Mouse (Mus musculus) lung, adult 2 months (tissue): ENCODE data around the gene Lrrc57.

Experiments used
- CTCF ChIP-seq: fragments of 200-500 bp; IDR thresholded peaks from 2 replicates; pipeline ENCODE4 v1.5.1; 2011; ENCODE audit warnings: mild to moderate bottlenecking, low read length, control low read depth; ENCODE audit not compliant: insufficient read depth
- POLR2A ChIP-seq: fragments of 200-500 bp; IDR thresholded peaks from 2 replicates; pipeline ENCODE4 v1.6.1; 2011; ENCODE audit warnings: low read depth, mild to moderate bottlenecking, control low read depth, low read length, borderline replicate concordance; ENCODE audit errors: extremely low read depth

DNA sequence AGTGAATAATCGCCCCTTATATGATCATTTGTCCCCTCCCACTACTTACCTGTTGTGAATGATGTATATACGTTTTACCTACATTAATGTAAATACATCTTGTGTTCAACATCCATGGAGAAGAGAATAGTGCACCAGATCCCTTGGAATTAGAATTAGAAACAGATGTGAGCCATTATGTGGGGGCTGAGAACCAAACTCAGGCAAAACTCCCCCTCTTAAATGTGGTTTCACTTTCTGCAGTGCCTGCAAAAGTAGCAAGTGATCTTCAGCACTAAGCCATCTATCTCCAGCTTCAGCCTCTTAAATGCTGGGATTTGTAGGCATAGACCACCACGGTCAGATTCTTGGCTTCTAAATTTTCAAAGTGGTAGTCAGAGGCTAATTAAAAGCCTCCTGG lies 34.2 kb downstream of the Lrrc57 start:
- TF ChIP-seq POLR2A (no peak), CTCF (no peak)
